Mouse (Mus musculus): ENCODE measurements at regions not wholly inside any gene's neighbourhood (a gene's known extent, or its start where the extent isn't known, plus 50 kb on each side); places are given as distances from the start of the nearest gene placed in this dataset.

DNA sequence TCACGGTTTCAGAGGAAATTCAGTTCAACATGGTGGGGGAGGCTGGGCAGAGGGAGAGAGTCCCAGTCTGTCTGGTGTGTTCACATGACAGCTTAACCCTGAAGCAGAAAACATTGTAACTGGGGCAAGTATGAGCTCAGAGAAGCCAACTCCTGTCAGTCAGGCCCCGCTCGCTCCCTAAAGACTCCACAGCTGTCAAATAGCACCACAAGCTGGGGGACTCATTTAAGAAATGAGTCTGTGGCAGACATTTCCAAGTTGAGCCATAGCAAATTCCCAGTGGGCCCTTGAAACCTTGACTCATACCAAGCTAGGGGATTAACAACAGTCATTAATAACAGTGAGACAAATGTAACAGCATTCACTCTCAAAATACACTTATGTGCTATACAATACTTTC lies 160.4 kb downstream of the Tomm20 start:
- Histone ChIP-seq H3K36me3 (ENCODE audit: insufficient read depth, low read length) (no peaks in the 10 kb centered on the region), H3K4me1 (ENCODE audit: insufficient read depth, low read length) (peaks cover 16% of the 10 kb centered on the region), H3K27me3 (ENCODE audit: insufficient read depth, low read length) (no peaks in the 10 kb centered on the region), H3K4me3 (ENCODE audit: low read length) (no peak overlapping the region), H3K27ac (ENCODE audit: low read length) (no peak overlapping the region), H3K4me2 (replicated peaks; ENCODE audit: low read depth, low read length) (no peak overlapping the region), H3K9ac (replicated peaks; ENCODE audit: low read length) (no peak overlapping the region), H3K9me3 (ENCODE audit: low read length) (peaks cover 10% of the 10 kb centered on the region)
- WGBS = 68% methylated on average over 3 of the region's 3 CpGs
- ATAC-seq (ENCODE audit: low FRiP score, low TSS enrichment) = no peak

GRCm38 (mm10) chr8:126784604-126785003 lies 161.0 kb downstream of the Tomm20 start:
- Histone ChIP-seq H3K27me3 (ENCODE audit: insufficient read depth, low read length) (no peaks in the 10 kb centered on the region), H3K27ac (ENCODE audit: low read length) (no peak overlapping the region), H3K4me1 (ENCODE audit: insufficient read depth, low read length) (peaks cover 17% of the 10 kb centered on the region), H3K4me2 (replicated peaks; ENCODE audit: low read depth, low read length) (no peak overlapping the region), H3K4me3 (ENCODE audit: low read length) (no peak overlapping the region), H3K9me3 (ENCODE audit: low read length) (peaks cover 10% of the 10 kb centered on the region), H3K9ac (replicated peaks; ENCODE audit: low read length) (no peak overlapping the region), H3K36me3 (ENCODE audit: insufficient read depth, low read length) (no peaks in the 10 kb centered on the region)
- WGBS = 82% methylated on average over 4 of the region's 4 CpGs
- ATAC-seq (ENCODE audit: low FRiP score, low TSS enrichment) = no peak

DNA sequence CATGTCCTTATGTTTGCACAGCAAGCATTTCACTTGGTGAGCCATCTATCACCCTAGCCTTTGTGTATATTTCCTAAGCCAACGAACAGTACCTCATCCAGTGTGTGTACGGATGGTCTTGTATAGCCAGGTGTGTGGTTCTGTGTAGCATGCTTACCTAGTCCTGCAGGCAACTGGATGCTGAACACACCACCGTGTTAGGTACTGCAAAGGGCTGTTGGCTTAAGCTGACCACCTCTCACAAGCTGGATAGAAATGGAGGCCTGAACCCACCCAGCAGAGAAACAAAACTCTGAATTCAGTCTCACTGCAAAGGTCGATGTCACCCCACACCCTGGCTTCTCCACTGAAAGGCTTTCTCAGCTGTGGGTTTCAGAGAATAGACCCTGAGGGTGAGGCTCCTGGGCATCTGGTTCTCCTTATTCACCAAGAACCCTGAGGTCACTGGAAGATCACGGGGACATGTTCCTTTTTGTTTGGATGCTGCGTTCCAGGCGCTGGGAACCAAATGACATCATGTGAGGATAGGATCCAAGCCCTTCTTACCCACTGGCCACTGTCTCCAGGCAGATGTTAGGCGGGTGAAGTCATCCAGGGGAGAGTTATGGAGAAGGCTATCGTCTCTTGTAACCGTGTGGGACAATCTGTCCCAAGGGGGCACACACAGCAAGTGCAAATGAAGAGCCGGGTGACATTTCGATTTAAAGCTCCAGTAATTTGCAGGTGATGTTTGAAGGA lies 161.8 kb downstream of the Tomm20 start:
- Histone ChIP-seq H3K4me2 (replicated peaks; ENCODE audit: low read depth, low read length) (no peak overlapping the region), H3K36me3 (ENCODE audit: insufficient read depth, low read length) (no peaks in the 10 kb centered on the region), H3K4me1 (ENCODE audit: insufficient read depth, low read length) (peaks cover 15% of the 10 kb centered on the region), H3K9me3 (ENCODE audit: low read length) (peaks cover 10% of the 10 kb centered on the region), H3K27me3 (ENCODE audit: insufficient read depth, low read length) (no peaks in the 10 kb centered on the region), H3K9ac (replicated peaks; ENCODE audit: low read length) (no peak overlapping the region), H3K27ac (ENCODE audit: low read length) (no peak overlapping the region), H3K4me3 (ENCODE audit: low read length) (no peak overlapping the region)
- ATAC-seq (ENCODE audit: low FRiP score, low TSS enrichment) = no peak
- 79% methylated on average over 12 of the region's 12 CpGs for WGBS

GRCm38 (mm10) chr8:126778673-126779072 lies 167.0 kb downstream of the Tomm20 start:
- 0 out of 2 replicates have a peak, but pooled peaks cover 4% of the 10 kb centered on the region for H3K4me1 ChIP-seq (ENCODE audit: insufficient read depth, low read length)
- no peak overlapping the region for H3K9ac ChIP-seq (replicated peaks; ENCODE audit: low read length)
- H3K36me3 ChIP-seq (ENCODE audit: insufficient read depth, low read length) = no peaks in the 10 kb centered on the region
- no peaks in the 10 kb centered on the region for H3K27me3 ChIP-seq (ENCODE audit: insufficient read depth, low read length)
- WGBS = 95% methylated on average over 7 of the region's 7 CpGs
- no peaks in the 10 kb centered on the region for H3K9me3 ChIP-seq (ENCODE audit: low read length)
- H3K4me3 ChIP-seq (ENCODE audit: low read length) = no peak overlapping the region
- no peak overlapping the region for H3K27ac ChIP-seq (ENCODE audit: low read length)
- H3K4me2 ChIP-seq (replicated peaks; ENCODE audit: low read depth, low read length) = no peak overlapping the region
- ATAC-seq (ENCODE audit: low FRiP score, low TSS enrichment) = no peak

DNA sequence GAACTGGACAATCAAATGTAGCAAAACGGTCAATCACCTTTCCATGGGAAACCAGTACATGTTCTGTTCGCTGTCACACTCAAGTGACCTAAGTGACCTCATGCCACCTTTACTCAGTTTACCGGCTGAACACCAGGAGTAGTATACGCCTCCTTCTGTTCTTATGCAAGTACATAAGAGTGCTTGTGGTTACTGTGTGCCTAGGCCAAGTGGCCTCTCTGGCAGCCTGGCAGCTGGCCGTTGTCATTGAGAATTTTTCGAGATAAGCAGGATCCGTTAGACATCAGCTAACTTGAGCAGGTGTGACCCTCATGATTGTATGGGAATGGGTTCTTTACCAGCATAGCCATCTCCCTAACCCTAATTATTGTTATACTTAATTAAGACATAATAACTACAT lies 167.5 kb downstream of the Tomm20 start:
- no peak overlapping the region for H3K4me3 ChIP-seq (ENCODE audit: low read length)
- no peak for ATAC-seq (ENCODE audit: low FRiP score, low TSS enrichment)
- 0 out of 2 replicates have a peak, but pooled peaks cover 4% of the 10 kb centered on the region for H3K4me1 ChIP-seq (ENCODE audit: insufficient read depth, low read length)
- H3K4me2 ChIP-seq (replicated peaks; ENCODE audit: low read depth, low read length) = no peak overlapping the region
- H3K36me3 ChIP-seq (ENCODE audit: insufficient read depth, low read length) = no peaks in the 10 kb centered on the region
- H3K9me3 ChIP-seq (ENCODE audit: low read length) = no peaks in the 10 kb centered on the region
- H3K27ac ChIP-seq (ENCODE audit: low read length) = no peak overlapping the region
- WGBS = 91% methylated on average over 7 of the region's 7 CpGs
- no peaks in the 10 kb centered on the region for H3K27me3 ChIP-seq (ENCODE audit: insufficient read depth, low read length)
- H3K9ac ChIP-seq (replicated peaks; ENCODE audit: low read length) = no peak overlapping the region

DNA sequence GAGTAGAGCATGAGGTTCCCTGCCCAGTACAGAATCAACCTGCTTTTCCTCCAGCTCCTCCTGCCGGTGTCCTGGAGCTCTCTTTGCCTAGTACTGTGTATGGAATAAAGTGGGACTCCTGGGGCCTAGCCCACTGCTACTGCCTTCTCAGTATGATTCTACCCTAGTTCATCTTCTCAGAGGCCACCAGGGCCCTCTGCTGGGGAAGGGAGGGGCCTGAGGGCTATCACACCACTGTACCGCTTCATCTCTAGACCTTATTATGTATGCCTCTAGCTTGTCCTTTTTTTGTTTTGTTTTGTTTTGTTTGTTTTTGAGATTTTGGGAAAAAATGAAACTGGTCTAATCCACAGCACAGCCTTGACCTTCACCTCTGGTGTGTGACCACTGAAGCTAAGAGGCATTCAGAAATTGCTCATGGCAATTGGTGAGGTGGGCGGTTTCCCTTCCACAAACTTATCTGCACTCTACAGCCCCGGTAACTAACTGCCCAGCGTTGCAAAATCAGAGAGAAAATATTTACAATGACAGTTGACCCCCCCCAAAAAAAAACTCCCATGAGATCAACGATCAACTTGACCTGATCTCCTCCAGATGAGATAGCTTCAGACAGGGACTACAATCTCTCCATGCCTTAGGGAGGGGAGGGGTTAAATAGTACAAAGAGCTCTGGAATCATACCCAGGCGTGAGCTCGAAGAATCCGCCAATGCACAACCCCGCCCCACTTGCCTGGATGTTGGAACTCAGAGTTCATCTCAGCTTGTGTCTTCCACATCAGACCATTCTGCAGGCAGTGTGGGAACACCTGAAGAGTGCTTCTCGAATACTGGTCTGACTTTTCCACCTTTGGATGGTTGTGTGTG lies 168.8 kb downstream of the Tomm20 start:
- no peak for ATAC-seq (ENCODE audit: low FRiP score, low TSS enrichment)
- Histone ChIP-seq H3K36me3 (ENCODE audit: insufficient read depth, low read length) (no peaks in the 10 kb centered on the region), H3K4me1 (ENCODE audit: insufficient read depth, low read length) (peaks cover 13% of the 10 kb centered on the region; the same call in 1 of the 2 replicates), H3K9ac (replicated peaks; ENCODE audit: low read length) (no peak overlapping the region), H3K4me2 (replicated peaks; ENCODE audit: low read depth, low read length) (no peak overlapping the region), H3K9me3 (ENCODE audit: low read length) (no peaks in the 10 kb centered on the region), H3K4me3 (ENCODE audit: low read length) (no peak overlapping the region), H3K27ac (ENCODE audit: low read length) (no peak overlapping the region), H3K27me3 (ENCODE audit: insufficient read depth, low read length) (no peaks in the 10 kb centered on the region)
- 87% methylated on average over 11 of the region's 11 CpGs for WGBS

GRCm38 (mm10) chr8:126775334-126775733 lies 170.3 kb downstream of the Tomm20 start:
- ATAC-seq (ENCODE audit: low FRiP score, low TSS enrichment) = no peak

DNA sequence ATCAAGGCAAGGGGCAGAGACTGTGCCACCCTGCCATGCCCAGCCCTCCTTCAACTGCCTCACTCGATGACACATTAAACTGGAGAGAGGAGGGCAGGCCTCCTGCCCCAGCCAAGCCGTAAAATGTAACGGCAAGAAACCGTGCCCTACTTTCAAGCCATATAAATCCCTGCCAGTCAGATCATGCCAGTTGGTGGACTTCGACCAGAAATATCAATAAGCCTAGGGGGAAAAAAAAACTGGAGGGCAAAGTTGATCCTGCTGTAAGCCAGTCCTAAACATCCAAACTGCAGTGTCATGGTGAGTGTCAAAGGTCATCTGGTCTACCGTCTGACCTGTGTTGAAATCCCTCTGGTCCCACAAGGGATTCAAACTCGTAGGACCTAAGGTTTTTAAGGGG lies 170.8 kb downstream of the Tomm20 start:
- ATAC-seq (ENCODE audit: low FRiP score, low TSS enrichment) = no peak
- H3K36me3 ChIP-seq (ENCODE audit: insufficient read depth, low read length) = no peaks in the 10 kb centered on the region
- WGBS = 47% methylated on average over 7 of the region's 7 CpGs
- no peak overlapping the region for H3K27ac ChIP-seq (ENCODE audit: low read length)
- no peak overlapping the region for H3K4me2 ChIP-seq (replicated peaks; ENCODE audit: low read depth, low read length)
- H3K9ac ChIP-seq (replicated peaks; ENCODE audit: low read length) = no peak overlapping the region
- H3K9me3 ChIP-seq (ENCODE audit: low read length) = no peaks in the 10 kb centered on the region
- H3K4me3 ChIP-seq (ENCODE audit: low read length) = no peak overlapping the region
- no peaks in the 10 kb centered on the region for H3K27me3 ChIP-seq (ENCODE audit: insufficient read depth, low read length)
- H3K4me1 ChIP-seq (ENCODE audit: insufficient read depth, low read length) = peaks cover 13% of the 10 kb centered on the region; the same call in 1 of the 2 replicates

More at GRCm38 (mm10) chr8:126775334-126775733, 170.3 kb downstream of the Tomm20 start:
- H3K4me2 ChIP-seq (replicated peaks; ENCODE audit: low read depth, low read length) = no peak overlapping the region
- 45% methylated on average over 3 of the region's 3 CpGs for WGBS
- no peaks in the 10 kb centered on the region for H3K27me3 ChIP-seq (ENCODE audit: insufficient read depth, low read length)
- H3K9ac ChIP-seq (replicated peaks; ENCODE audit: low read length) = no peak overlapping the region
- no peak overlapping the region for H3K4me3 ChIP-seq (ENCODE audit: low read length)
- H3K9me3 ChIP-seq (ENCODE audit: low read length) = no peaks in the 10 kb centered on the region
- H3K27ac ChIP-seq (ENCODE audit: low read length) = no peak overlapping the region
- peaks cover 13% of the 10 kb centered on the region; the same call in 1 of the 2 replicates for H3K4me1 ChIP-seq (ENCODE audit: insufficient read depth, low read length)
- H3K36me3 ChIP-seq (ENCODE audit: insufficient read depth, low read length) = no peaks in the 10 kb centered on the region

DNA sequence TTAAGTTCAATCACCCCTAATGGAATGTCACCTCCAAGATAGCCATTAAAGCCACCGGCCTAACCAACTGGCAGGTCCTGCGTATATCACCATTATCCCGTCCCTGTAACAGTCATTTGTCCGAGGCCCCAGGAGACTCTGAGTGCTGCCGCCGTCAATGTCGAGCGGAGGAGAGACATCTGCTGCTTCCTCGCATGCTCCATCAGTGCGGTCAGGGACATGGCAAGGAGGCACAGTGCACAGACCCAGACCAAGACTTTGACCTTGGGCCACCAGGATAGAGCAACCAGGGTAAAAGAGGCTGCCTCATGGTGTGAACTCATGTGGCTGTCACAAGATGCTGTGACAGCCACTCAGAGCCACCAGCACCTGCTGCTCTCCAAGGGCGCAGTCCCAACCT lies 172.9 kb downstream of the Tomm20 start:
- Histone ChIP-seq H3K9ac (replicated peaks; ENCODE audit: low read length) (no peak overlapping the region), H3K4me3 (ENCODE audit: low read length) (no peak overlapping the region), H3K36me3 (ENCODE audit: insufficient read depth, low read length) (no peaks in the 10 kb centered on the region), H3K27me3 (ENCODE audit: insufficient read depth, low read length) (no peaks in the 10 kb centered on the region), H3K27ac (ENCODE audit: low read length) (no peak overlapping the region), H3K9me3 (ENCODE audit: low read length) (no peaks in the 10 kb centered on the region; the same call in 1 of the 2 replicates), H3K4me1 (ENCODE audit: insufficient read depth, low read length) (peaks cover 9% of the 10 kb centered on the region; the same call in 1 of the 2 replicates), H3K4me2 (replicated peaks; ENCODE audit: low read depth, low read length) (no peak overlapping the region)
- ATAC-seq (ENCODE audit: low FRiP score, low TSS enrichment) = no peak
- 43% methylated on average over 11 of the region's 11 CpGs for WGBS

GRCm38 (mm10) chr8:126772194-126772593 lies 173.4 kb downstream of the Tomm20 start:
- Histone ChIP-seq H3K9me3 (ENCODE audit: low read length) (no peaks in the 10 kb centered on the region; the same call in 1 of the 2 replicates), H3K4me1 (ENCODE audit: insufficient read depth, low read length) (peaks cover 9% of the 10 kb centered on the region; the same call in 1 of the 2 replicates)
- WGBS = 59% methylated on average over 7 of the region's 7 CpGs

More at GRCm38 (mm10) chr8:126772194-126772593, 173.4 kb downstream of the Tomm20 start:
- no peak overlapping the region for H3K9ac ChIP-seq (replicated peaks; ENCODE audit: low read length)
- no peaks in the 10 kb centered on the region for H3K27me3 ChIP-seq (ENCODE audit: insufficient read depth, low read length)
- no peak overlapping the region for H3K4me3 ChIP-seq (ENCODE audit: low read length)
- H3K36me3 ChIP-seq (ENCODE audit: insufficient read depth, low read length) = no peaks in the 10 kb centered on the region
- no peak overlapping the region for H3K27ac ChIP-seq (ENCODE audit: low read length)
- no peak for ATAC-seq (ENCODE audit: low FRiP score, low TSS enrichment)
- no peak overlapping the region for H3K4me2 ChIP-seq (replicated peaks; ENCODE audit: low read depth, low read length)

Measured in kidney, embryonic 16.5 days (tissue).